Mouse (Mus musculus) liver, embryonic 16.5 days (tissue): ENCODE results near the gene Ube2z. TPM values are rescaled to one million over a fixed set of nuclear protein-coding genes. Genes with fewer than 3 reads are reported as not detected.

Source experiments
- ATAC-seq: fragments of 200-750 bp; cut with Nextera tagmentation; 2 replicates; pipeline ENCODE4 v1.8.0; 2017; ENCODE audit warnings: low read depth, mild to moderate bottlenecking, moderate number of reproducible peaks, moderate library complexity
- H3K27ac ChIP-seq: fragments of 300-500 bp; sonication (generic); 2 replicates; pipeline ENCODE4 v1.5.1; 2014; ENCODE audit warnings: mild to moderate bottlenecking, low read length
- H3K27me3 ChIP-seq: fragments of 300-500 bp; sonication (generic); 2 replicates; pipeline ENCODE4 v1.6.1; 2014; ENCODE audit warnings: low read depth, low read length, mixed read lengths; ENCODE audit not compliant: control insufficient read depth, insufficient read depth
- H3K36me3 ChIP-seq: fragments of 300-500 bp; sonication (generic); 2 replicates; pipeline ENCODE4 v1.6.1; 2014; ENCODE audit warnings: mild to moderate bottlenecking; ENCODE audit not compliant: control insufficient read depth, insufficient read depth
- H3K4me1 ChIP-seq: fragments of 300-500 bp; sonication (generic); 2 replicates; pipeline ENCODE4 v1.6.1; 2014; ENCODE audit warnings: low read depth, low read length, mixed read lengths; ENCODE audit not compliant: control insufficient read depth
- H3K4me2 ChIP-seq: fragments of 300-500 bp; sonication (generic); 2 replicates; pipeline ENCODE4 v1.6.1; 2014; ENCODE audit warnings: low read depth, low read length, mixed read lengths
- H3K4me3 ChIP-seq: fragments of 300-500 bp; sonication (generic); 2 replicates; pipeline ENCODE4 v1.5.1; 2014; ENCODE audit warnings: low read depth, mild to moderate bottlenecking, low read length
- H3K9ac ChIP-seq: fragments of 300-500 bp; sonication (generic); 2 replicates; pipeline ENCODE4 v1.6.1; 2014; ENCODE audit warnings: low read depth, low read length
- H3K9me3 ChIP-seq: fragments of 300-500 bp; sonication (generic); replicated peaks from 2 replicates; pipeline ENCODE4 v1.6.1; 2016; ENCODE audit warnings: low read length; ENCODE audit not compliant: control insufficient read depth
- WGBS: fragments of 180-500 bp; shearing (Covaris S2); extraction: QIAGEN DNeasy Blood & Tissue Kit; methylation state at CpG from one replicate; pipeline ENCODE4 v1.1.7; 2014; ENCODE audit not compliant: insufficient replicate concordance; 5-methylcytosine and 5-hydroxymethylcytosine counted together
- polyA plus RNA-seq: library from polyadenylated mRNA; unstranded; fragments of >200 nt; fragmentation: Nextera tagmentation; extraction: Ambion mirVana; gene quantifications from 2 replicates; pipeline ENCODE4 v1.2.1, GENCODE M21; 2015

The Ube2z gene
- polyA plus RNA-seq, 1 experiment from 2014 or later, result 13.2 TPM

GRCm38 (mm10) chr11:96044803-96045567 lies 20.2 kb downstream of the Ube2z start:
- Histone ChIP-seq H3K27ac (no peak overlapping the region), H3K9ac (no peak overlapping the region), H3K27me3 (no peaks in the 10 kb centered on the region), H3K4me1 (no peaks in the 10 kb centered on the region; the same call in 1 of the 2 replicates), H3K4me2 (no peak overlapping the region), H3K9me3 (no peaks in the 10 kb centered on the region), H3K4me3 (no peak overlapping the region), H3K36me3 (peaks cover 31% of the 10 kb centered on the region)
- ATAC-seq, result no peak
- 80% methylated on average over 11 of the region's 11 CpGs for WGBS

GRCm38 (mm10) chr11:96038560-96038959 lies 26.6 kb downstream of the Ube2z start:
- H3K4me1 ChIP-seq, result peaks cover 25% of the 10 kb centered on the region
- no peak overlapping the region for H3K9ac ChIP-seq
- no peak overlapping the region for H3K4me2 ChIP-seq
- H3K27me3 ChIP-seq, result no peaks in the 10 kb centered on the region
- H3K27ac ChIP-seq, result peak overlapping the region; percentile 17; the same call in 1 of the 2 replicates
- H3K36me3 ChIP-seq, result peaks cover 6% of the 10 kb centered on the region
- WGBS, result 14% methylated on average over 1 of the region's 1 CpGs
- ATAC-seq, result no peak
- H3K9me3 ChIP-seq, result no peaks in the 10 kb centered on the region
- H3K4me3 ChIP-seq, result no peak overlapping the region

GRCm38 (mm10) chr11:96037499-96037898 lies 27.7 kb downstream of the Ube2z start:
- Histone ChIP-seq H3K27me3 (no peaks in the 10 kb centered on the region), H3K9ac (no peak overlapping the region), H3K4me1 (peaks cover 25% of the 10 kb centered on the region), H3K9me3 (no peaks in the 10 kb centered on the region), H3K4me3 (no peak overlapping the region), H3K4me2 (no peak overlapping the region), H3K27ac (no peak overlapping the region), H3K36me3 (peaks cover 6% of the 10 kb centered on the region)
- WGBS, result 61% methylated on average over 5 of the region's 5 CpGs
- ATAC-seq, result no peak

GRCm38 (mm10) chr11:96035133-96035532 lies 30.1 kb downstream of the Ube2z start:
- Histone ChIP-seq H3K4me3 (peak overlapping the region; percentile 95), H3K4me2 (peak overlapping the region; percentile 86), H3K36me3 (peaks cover 6% of the 10 kb centered on the region), H3K4me1 (peaks cover 25% of the 10 kb centered on the region), H3K27ac (peak overlapping the region; percentile 65), H3K9me3 (no peaks in the 10 kb centered on the region), H3K9ac (peak overlapping the region; percentile 87), H3K27me3 (no peaks in the 10 kb centered on the region)
- ATAC-seq, result peak; percentile 11; the same call in 1 of the 2 replicates
- WGBS, result 6% methylated on average over 6 of the region's 6 CpGs

GRCm38 (mm10) chr11:96034596-96035052 lies 30.6 kb downstream of the Ube2z start, which contains the start of gene Snf8:
TSS of gene Snf8 (plus strand) at chr11:96034885.
- no peaks in the 10 kb centered on the region for H3K9me3 ChIP-seq
- H3K4me1 ChIP-seq, result peaks cover 25% of the 10 kb centered on the region
- peak within 1 kb of the TSS; percentile 95 for H3K4me3 ChIP-seq
- peaks cover 6% of the 10 kb centered on the region for H3K36me3 ChIP-seq
- ATAC-seq, result peak; percentile 82
- H3K27me3 ChIP-seq, result no peaks in the 10 kb centered on the region
- peak within 1 kb of the TSS; percentile 86 for H3K4me2 ChIP-seq
- peak within 1 kb of the TSS; percentile 87 for H3K9ac ChIP-seq
- H3K27ac ChIP-seq, result peak within 1 kb of the TSS; percentile 65
- WGBS, result under 1% methylated on average over 29 of the region's 29 CpGs

- peak overlapping the region; percentile 87 for H3K9ac ChIP-seq
Measured at GRCm38 (mm10) chr11:96034116-96034515, 31.1 kb downstream of the Ube2z start.

GRCm38 (mm10) chr11:96033264-96033663 lies 31.9 kb downstream of the Ube2z start:
- 97% methylated on average over 3 of the region's 3 CpGs for WGBS
- Histone ChIP-seq H3K9ac (no peak overlapping the region), H3K9me3 (no peaks in the 10 kb centered on the region)

More at GRCm38 (mm10) chr11:96034116-96034515, 31.1 kb downstream of the Ube2z start:
- Histone ChIP-seq H3K27me3 (no peaks in the 10 kb centered on the region), H3K36me3 (peaks cover 2% of the 10 kb centered on the region), H3K9me3 (no peaks in the 10 kb centered on the region), H3K4me1 (peaks cover 25% of the 10 kb centered on the region), H3K4me2 (peak overlapping the region; percentile 86), H3K4me3 (peak overlapping the region; percentile 95), H3K27ac (peak overlapping the region; percentile 65; the same call in 1 of the 2 replicates)
- 0 out of 2 replicates have a peak, but pooled peaks have one; percentile 5 for ATAC-seq
- 44% methylated on average over 8 of the region's 8 CpGs for WGBS

GRCm38 (mm10) chr11:96031701-96032100 lies 33.5 kb downstream of the Ube2z start:
- Histone ChIP-seq H3K4me1 (peaks cover 15% of the 10 kb centered on the region), H3K36me3 (no peaks in the 10 kb centered on the region; the same call in 1 of the 2 replicates), H3K27ac (no peak overlapping the region), H3K4me3 (no peak overlapping the region), H3K27me3 (no peaks in the 10 kb centered on the region), H3K9ac (no peak overlapping the region), H3K4me2 (no peak overlapping the region), H3K9me3 (no peaks in the 10 kb centered on the region)
- 58% methylated on average over 2 of the region's 2 CpGs for WGBS
- no peak for ATAC-seq

More at GRCm38 (mm10) chr11:96033264-96033663, 31.9 kb downstream of the Ube2z start:
- H3K36me3 ChIP-seq, result no peaks in the 10 kb centered on the region; the same call in 1 of the 2 replicates
- H3K4me2 ChIP-seq, result no peak overlapping the region
- ATAC-seq, result no peak
- H3K27me3 ChIP-seq, result no peaks in the 10 kb centered on the region
- no peak overlapping the region for H3K4me3 ChIP-seq
- peaks cover 21% of the 10 kb centered on the region for H3K4me1 ChIP-seq
- no peak overlapping the region for H3K27ac ChIP-seq

- Histone ChIP-seq H3K4me2 (no peak overlapping the region), H3K27ac (no peak overlapping the region), H3K27me3 (no peaks in the 10 kb centered on the region), H3K9me3 (no peaks in the 10 kb centered on the region), H3K4me1 (peaks cover 12% of the 10 kb centered on the region), H3K4me3 (no peak overlapping the region), H3K9ac (no peak overlapping the region), H3K36me3 (no peaks in the 10 kb centered on the region)
- WGBS, result 71% methylated on average over 3 of the region's 3 CpGs
- no peak for ATAC-seq
Measured at GRCm38 (mm10) chr11:96030571-96030970, 34.6 kb downstream of the Ube2z start.
